Mouse (Mus musculus): ENCODE data around the gene Rgs7.

DNA sequence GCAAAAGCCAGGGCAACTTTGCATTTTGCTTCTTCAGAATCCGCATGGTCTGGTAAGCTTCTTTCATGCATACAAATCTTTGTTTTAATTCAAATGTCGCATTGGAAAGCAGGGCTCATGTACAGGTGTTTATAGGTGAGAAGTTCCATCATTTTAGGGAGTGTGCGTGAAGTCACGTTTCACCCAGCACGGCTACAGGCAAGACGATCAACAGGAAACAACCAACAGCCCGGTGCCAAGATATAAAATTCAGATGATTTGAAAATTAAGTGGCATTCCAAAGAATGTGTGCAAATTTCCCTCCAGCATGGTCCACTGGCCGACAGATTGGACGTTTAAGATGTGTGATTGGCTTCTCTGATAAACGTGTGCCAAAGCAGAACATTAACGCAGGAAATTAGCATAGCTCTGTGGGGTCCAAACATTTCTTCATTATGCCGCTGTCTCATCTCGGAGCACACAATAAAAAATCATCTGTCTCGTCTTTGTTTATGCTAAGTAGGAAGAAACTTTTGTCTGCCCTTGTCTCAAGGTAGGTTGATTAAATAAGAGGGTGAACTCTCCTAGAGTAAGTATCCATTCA is 58.6 kb downstream of the Rgs7 start:
- TF ChIP-seq POLR2A (IDR thresholded peaks at IDR 0.05; ENCODE audit: insufficient read length, low read depth), result no peak
- no peak for TF ChIP-seq TCF12 (IDR thresholded peaks at IDR 0.05; ENCODE audit: insufficient read depth, poor library complexity, severe bottlenecking)
- TF ChIP-seq POLR2AphosphoS2 (IDR thresholded peaks at IDR 0.05; ENCODE audit: insufficient read length, low read depth), result no peak
- no peak for TF ChIP-seq MYOD1 (IDR thresholded peaks at IDR 0.05; ENCODE audit: control insufficient read depth in 1 of 3, insufficient read length in 2 of 3, low read depth in 2 of 3)
- TF ChIP-seq MAX (IDR thresholded peaks at IDR 0.05; ENCODE audit: low read depth), result no peak
- no peak for TF ChIP-seq TCF3 (IDR thresholded peaks at IDR 0.05; ENCODE audit: insufficient read length, low read depth)
- no peak for TF ChIP-seq USF1 (IDR thresholded peaks at IDR 0.05; ENCODE audit: low read depth)
- TF ChIP-seq E2F4 (IDR thresholded peaks at IDR 0.05; ENCODE audit: insufficient read depth), result no peak
- no peak for TF ChIP-seq MYOG (IDR thresholded peaks at IDR 0.05; ENCODE audit: control insufficient read depth in 1 of 3, insufficient read depth in 1 of 3, insufficient read length in 2 of 3, low read depth in 2 of 3)
- TF ChIP-seq REST (IDR thresholded peaks at IDR 0.05; ENCODE audit: insufficient read depth, insufficient read length), result no peak
